Mouse (Mus musculus) forebrain, embryonic 14.5 days (tissue): ENCODE data around the gene Mical3. TPM values are rescaled to one million over a fixed set of nuclear protein-coding genes. Genes with fewer than 3 reads are reported as not detected.

Experiments used
- ATAC-seq: fragments of 200-750 bp; cut with Nextera tagmentation; 2 replicates; pipeline ENCODE4 v1.8.0; 2017; ENCODE audit warnings: mild to moderate bottlenecking, moderate library complexity
- DNase-seq: peaks from one replicate; pipeline ENCODE4 v3.0.0-alpha.2; 2015; ENCODE audit warnings: low spot score
- H3K27ac ChIP-seq: fragments of 300-500 bp; sonication (generic); 2 replicates; pipeline ENCODE4 v1.5.1; 2014; ENCODE audit warnings: low read depth, mild to moderate bottlenecking, control low read depth, low read length, moderate library complexity
- H3K27me3 ChIP-seq: fragments of 300-500 bp; sonication (generic); replicated peaks from 2 replicates; pipeline ENCODE4 v1.6.1; 2014; ENCODE audit warnings: low read length, control low read depth, mixed read lengths; ENCODE audit not compliant: control insufficient read depth, insufficient read depth
- H3K36me3 ChIP-seq: fragments of 300-500 bp; sonication (generic); 2 replicates; pipeline ENCODE4 v1.6.1; 2014; ENCODE audit warnings: low read length, control low read depth; ENCODE audit not compliant: control insufficient read depth, insufficient read depth
- H3K4me1 ChIP-seq: fragments of 300-500 bp; sonication (generic); 2 replicates; pipeline ENCODE4 v1.6.1; 2014; ENCODE audit warnings: antibody characterized with exemption, low read length, control low read depth; ENCODE audit not compliant: control insufficient read depth, insufficient read depth
- H3K4me2 ChIP-seq: fragments of 300-500 bp; sonication (generic); 2 replicates; pipeline ENCODE4 v1.6.1; 2014; ENCODE audit warnings: mild to moderate bottlenecking, control low read depth, low read length
- H3K4me3 ChIP-seq: fragments of 300-500 bp; sonication (generic); 2 replicates; pipeline ENCODE4 v1.5.1; 2014; ENCODE audit warnings: low read depth, low read length, control low read depth
- H3K9ac ChIP-seq: fragments of 300-500 bp; sonication (generic); 2 replicates; pipeline ENCODE4 v1.6.1; 2014; ENCODE audit warnings: mild to moderate bottlenecking, low read length, control low read depth, moderate library complexity
- H3K9me3 ChIP-seq: fragments of 300-500 bp; sonication (generic); replicated peaks from 2 replicates; pipeline ENCODE4 v1.6.1; 2016; ENCODE audit warnings: low read length, control low read depth, mixed read lengths; ENCODE audit not compliant: control insufficient read depth
- WGBS: fragments of 180-500 bp; shearing (Covaris S2); extraction: QIAGEN DNeasy Blood & Tissue Kit; methylation state at CpG from one replicate; pipeline ENCODE4 v1.1.7; 2014; 5-methylcytosine and 5-hydroxymethylcytosine counted together
- polyA plus RNA-seq: library from polyadenylated mRNA; unstranded; fragments of >200 nt; fragmentation: Nextera tagmentation; extraction: Ambion mirVana; gene quantifications from 2 replicates; pipeline ENCODE4 v1.2.1, GENCODE M21; 2014

The Mical3 gene
- polyA plus RNA-seq, result 19.4 and 34.0 TPM in 2 replicates

DNA sequence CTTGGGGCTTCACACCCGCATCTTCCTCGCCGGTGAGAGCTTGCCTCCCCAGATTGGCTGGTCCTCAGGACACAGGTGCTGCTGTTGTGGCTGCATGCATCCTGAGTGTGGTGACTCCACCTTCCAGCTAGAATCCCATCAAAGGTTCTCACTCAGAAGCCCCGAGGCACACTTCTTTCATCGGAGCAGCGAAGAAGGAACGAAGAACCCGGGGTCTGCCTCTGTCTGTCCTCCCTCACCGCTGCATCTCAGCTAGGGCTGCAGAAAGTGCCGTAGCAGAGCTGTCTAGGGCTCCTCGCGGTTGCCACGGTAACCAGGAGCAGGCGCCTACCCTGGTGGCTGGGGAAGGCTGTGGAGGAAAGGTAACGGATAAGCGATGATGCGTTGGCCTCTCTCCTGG is at the start of gene Mical3:
TSS of gene Mical3 (minus strand) at position 227 of the 400 bp plus-strand sequence.
- WGBS, result under 1% methylated on average over 17 of the region's 17 CpGs
- no peaks in the 10 kb centered on the region for H3K36me3 ChIP-seq
- peak; percentile 77 for ATAC-seq

DNA sequence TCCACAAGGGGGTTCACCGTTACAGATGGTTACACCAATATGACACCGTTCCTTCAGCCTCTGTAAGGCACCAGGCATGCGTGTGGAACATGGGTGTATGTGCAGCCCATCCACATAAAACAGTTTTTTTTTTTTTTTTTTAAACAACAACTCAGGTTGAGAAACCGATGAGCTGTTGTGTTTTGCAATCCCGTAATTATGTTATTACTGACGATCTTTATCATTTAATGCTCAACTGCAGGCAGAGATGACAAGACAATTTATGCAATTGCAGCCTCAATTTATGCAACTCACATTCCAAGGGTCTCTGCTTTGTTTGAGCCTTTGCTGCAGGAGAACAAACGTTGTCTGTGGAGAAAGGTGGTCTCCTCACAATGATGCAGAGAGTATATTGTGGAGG is 49.0 kb upstream of the Mical3 start:
- DNase-seq, result no peak
- H3K4me3 ChIP-seq, result no peak overlapping the region
- H3K36me3 ChIP-seq, result no peaks in the 10 kb centered on the region
- H3K4me1 ChIP-seq, result peaks cover 6% of the 10 kb centered on the region
- H3K27ac ChIP-seq, result no peak overlapping the region
- WGBS, result 72% methylated on average over 7 of the region's 7 CpGs
- H3K4me2 ChIP-seq, result no peak overlapping the region
- ATAC-seq, result no peak
- H3K9ac ChIP-seq, result no peak overlapping the region
- no peaks in the 10 kb centered on the region for H3K27me3 ChIP-seq
- H3K9me3 ChIP-seq, result no peaks in the 10 kb centered on the region

More for the DNA sequence above, at the start of gene Mical3:
- Histone ChIP-seq H3K27ac (peak within 1 kb of the TSS; percentile 83), H3K4me1 (0 out of 2 replicates have a peak, but pooled peaks cover 6% of the 10 kb centered on the region), H3K27me3 (no peaks in the 10 kb centered on the region), H3K9ac (peak within 1 kb of the TSS; percentile 75), H3K4me2 (peak within 1 kb of the TSS; percentile 74), H3K9me3 (no peaks in the 10 kb centered on the region), H3K4me3 (peak within 1 kb of the TSS; percentile 46)
- DNase-seq, result peak; percentile 88

DNA sequence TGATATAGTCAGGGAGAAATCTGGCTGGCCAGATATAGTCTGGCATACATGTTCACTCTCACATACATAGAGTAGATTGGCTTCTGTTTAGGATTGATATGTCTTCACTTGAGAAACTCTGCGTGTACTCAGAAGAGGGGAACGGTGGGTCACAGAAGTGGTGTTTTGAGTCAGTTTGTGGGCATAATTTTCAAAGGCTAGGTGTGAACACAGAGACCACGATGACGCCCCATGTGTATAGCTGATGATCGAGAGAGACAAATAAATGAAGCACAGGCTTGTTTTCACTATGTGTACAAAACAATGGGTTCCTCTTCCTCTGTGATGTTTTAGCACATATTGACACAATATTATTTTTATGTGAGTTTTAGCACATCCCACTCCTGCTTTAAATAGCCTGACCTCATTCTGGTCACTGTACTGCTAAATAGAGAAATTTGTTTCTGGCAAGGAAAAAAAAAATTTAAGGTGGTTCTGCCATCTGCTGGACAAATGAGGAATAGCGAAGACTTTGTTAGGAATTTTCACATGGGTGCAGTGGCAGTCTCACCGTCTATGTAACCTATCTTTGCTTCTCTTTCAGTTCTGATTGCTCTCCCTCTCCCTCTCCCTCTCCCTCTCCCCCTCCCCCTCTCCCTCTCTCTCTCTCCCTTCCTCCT is 48.0 kb upstream of the Mical3 start:
- 62% methylated on average over 7 of the region's 7 CpGs for WGBS
- Histone ChIP-seq H3K27ac (no peak overlapping the region), H3K4me3 (no peak overlapping the region), H3K36me3 (no peaks in the 10 kb centered on the region), H3K4me1 (no peaks in the 10 kb centered on the region), H3K27me3 (no peaks in the 10 kb centered on the region), H3K4me2 (no peak overlapping the region), H3K9ac (no peak overlapping the region), H3K9me3 (no peaks in the 10 kb centered on the region)
- DNase-seq, result peak; percentile 83
- peak; percentile 4; the same call in 1 of the 2 replicates for ATAC-seq

DNA sequence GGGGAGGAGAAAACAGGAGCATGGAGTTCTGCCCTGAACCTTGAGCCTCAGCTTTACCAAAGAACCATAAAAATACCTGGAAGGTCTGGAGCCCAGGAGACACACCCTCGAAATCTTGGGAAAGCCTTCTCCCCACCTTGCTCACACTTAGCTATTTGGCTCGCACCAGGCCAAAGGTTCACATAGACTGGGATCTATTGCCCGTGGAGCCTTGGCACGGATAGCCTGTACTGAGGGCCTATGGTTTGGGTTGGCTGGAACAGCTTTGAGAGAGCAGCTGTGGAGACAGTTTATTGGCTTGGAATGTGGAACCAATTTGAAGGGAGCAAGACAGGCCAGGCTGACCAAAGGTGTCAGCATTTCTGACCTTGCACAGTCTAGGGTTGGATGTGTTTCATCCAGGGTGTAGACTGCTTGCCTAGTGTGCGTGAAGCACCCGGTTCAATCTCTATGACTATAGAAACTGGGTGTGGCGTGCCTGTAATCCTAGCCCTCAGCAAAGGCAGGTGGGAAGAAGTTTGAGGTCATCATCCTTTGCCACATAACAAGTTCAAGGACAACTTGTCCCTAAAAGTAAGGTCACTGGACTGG is 46.4 kb upstream of the Mical3 start:
- no peaks in the 10 kb centered on the region for H3K9me3 ChIP-seq
- H3K4me3 ChIP-seq, result no peak overlapping the region
- ATAC-seq (no peak), DNase-seq (no peak)
- no peaks in the 10 kb centered on the region for H3K4me1 ChIP-seq
- 88% methylated on average over 7 of the region's 7 CpGs for WGBS
- H3K27me3 ChIP-seq, result no peaks in the 10 kb centered on the region
- H3K27ac ChIP-seq, result no peak overlapping the region
- H3K9ac ChIP-seq, result no peak overlapping the region
- no peaks in the 10 kb centered on the region for H3K36me3 ChIP-seq
- no peak overlapping the region for H3K4me2 ChIP-seq

DNA sequence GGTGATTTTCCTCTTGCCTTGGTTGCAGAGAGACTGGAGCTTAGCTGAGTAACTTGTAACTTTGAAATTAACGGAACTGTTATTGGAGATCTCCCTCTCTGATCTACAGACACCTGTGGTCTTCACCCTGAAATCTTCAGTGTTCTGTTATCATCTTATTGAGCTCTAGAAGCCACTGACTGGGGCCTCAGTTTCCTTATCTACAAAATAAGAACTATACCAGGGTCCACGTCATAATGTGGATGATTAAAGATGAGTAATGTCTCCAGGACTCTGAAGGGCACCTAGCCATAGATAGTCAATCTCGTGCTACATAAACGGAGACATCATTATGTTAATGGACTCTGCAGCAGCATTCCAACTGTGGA is 45.9 kb upstream of the Mical3 start:
- H3K9me3 ChIP-seq, result no peaks in the 10 kb centered on the region
- no peak overlapping the region for H3K4me2 ChIP-seq
- ATAC-seq (no peak), DNase-seq (no peak)
- WGBS, result 82% methylated on average over 4 of the region's 4 CpGs
- H3K27me3 ChIP-seq, result no peaks in the 10 kb centered on the region
- H3K4me3 ChIP-seq, result no peak overlapping the region
- H3K4me1 ChIP-seq, result no peaks in the 10 kb centered on the region
- H3K27ac ChIP-seq, result no peak overlapping the region
- H3K36me3 ChIP-seq, result no peaks in the 10 kb centered on the region
- H3K9ac ChIP-seq, result no peak overlapping the region

DNA sequence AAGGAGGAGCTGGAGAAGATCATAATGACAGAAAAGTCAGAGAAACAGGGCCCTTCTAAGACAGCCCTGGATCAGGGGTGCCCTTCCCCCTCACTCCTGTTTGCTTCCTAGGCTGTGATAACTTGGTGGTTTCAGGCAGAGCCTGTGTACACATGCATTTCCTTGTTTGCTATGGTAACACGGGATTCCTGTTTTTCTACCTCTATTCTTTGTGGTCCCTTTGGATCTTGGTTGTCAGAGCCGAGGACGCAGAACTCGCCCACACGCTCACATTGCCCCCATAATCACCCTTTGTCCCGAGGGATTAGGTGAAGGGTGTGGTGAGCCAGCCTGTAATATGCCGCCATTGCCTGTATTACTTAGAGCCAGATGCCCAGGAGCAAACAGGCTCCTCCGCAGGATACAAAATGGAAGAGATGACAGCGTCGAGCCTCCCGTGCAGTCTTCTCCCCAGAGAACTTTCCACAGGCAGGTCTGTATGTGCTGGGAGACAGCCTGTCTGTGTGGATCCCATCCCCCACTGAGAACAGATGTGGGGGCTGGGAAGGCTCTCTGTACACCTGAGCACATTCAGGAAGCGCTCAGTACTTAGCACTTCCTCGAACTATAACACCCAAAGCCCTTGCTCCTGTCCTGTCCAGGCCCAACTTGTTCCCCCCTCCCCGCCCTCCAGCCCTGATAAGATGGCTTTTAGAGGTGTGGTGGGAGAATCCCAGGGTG is 45.4 kb upstream of the Mical3 start:
- no peak overlapping the region for H3K27ac ChIP-seq
- WGBS, result 50% methylated on average over 14 of the region's 14 CpGs
- H3K36me3 ChIP-seq, result no peaks in the 10 kb centered on the region
- H3K9ac ChIP-seq, result no peak overlapping the region
- ATAC-seq (no peak), DNase-seq (no peak)
- H3K4me2 ChIP-seq, result no peak overlapping the region
- no peaks in the 10 kb centered on the region for H3K4me1 ChIP-seq
- H3K27me3 ChIP-seq, result no peaks in the 10 kb centered on the region
- no peaks in the 10 kb centered on the region for H3K9me3 ChIP-seq
- no peak overlapping the region for H3K4me3 ChIP-seq

DNA sequence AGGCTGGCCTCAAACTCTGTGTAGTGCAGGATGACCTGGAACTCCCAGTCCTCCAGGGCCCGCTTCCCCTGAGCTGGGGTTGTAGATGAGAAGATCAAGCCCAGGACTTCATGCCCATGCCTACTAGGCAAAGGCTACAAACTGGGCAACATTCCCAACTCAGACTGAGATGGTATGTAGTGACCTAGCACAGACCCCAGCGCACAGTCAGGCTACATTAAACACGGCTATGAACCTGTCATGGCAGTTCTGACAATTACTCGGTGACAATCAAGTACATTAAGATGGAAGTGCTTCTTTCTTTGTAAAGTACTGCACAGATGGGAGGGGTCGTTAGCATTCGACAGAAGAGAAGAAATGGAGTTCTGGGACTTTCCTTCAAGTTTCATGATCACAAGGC is 44.0 kb upstream of the Mical3 start:
- ATAC-seq (no peak), DNase-seq (no peak)
- Histone ChIP-seq H3K4me1 (no peaks in the 10 kb centered on the region), H3K36me3 (no peaks in the 10 kb centered on the region), H3K9ac (no peak overlapping the region), H3K27ac (no peak overlapping the region), H3K4me3 (no peak overlapping the region), H3K9me3 (no peaks in the 10 kb centered on the region), H3K27me3 (no peaks in the 10 kb centered on the region), H3K4me2 (no peak overlapping the region)
- 92% methylated on average over 6 of the region's 6 CpGs for WGBS

DNA sequence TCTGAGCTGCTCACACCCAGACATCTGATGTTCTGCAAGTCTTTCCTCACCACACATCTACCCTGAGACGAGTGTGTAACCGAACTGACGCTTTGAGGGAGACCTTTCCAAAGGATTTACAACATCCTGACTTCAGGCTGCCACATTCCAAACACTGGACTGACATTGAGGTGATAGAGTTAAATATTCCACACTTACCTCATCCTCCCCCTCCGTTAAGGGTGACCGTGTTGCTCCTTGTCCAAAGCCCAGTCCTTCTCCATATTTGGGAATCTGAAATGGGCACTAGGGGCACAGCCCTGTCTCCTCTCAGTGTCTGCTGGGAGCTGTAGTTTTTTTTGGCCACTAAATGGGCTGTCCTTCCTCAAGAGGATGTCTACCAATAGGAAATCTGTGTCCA is 42.7 kb upstream of the Mical3 start:
- Histone ChIP-seq H3K27ac (no peak overlapping the region), H3K9ac (no peak overlapping the region), H3K36me3 (no peaks in the 10 kb centered on the region), H3K4me1 (no peaks in the 10 kb centered on the region), H3K4me3 (no peak overlapping the region), H3K9me3 (no peaks in the 10 kb centered on the region), H3K4me2 (no peak overlapping the region), H3K27me3 (no peaks in the 10 kb centered on the region)
- ATAC-seq (no peak), DNase-seq (no peak)
- 73% methylated on average over 5 of the region's 5 CpGs for WGBS

DNA sequence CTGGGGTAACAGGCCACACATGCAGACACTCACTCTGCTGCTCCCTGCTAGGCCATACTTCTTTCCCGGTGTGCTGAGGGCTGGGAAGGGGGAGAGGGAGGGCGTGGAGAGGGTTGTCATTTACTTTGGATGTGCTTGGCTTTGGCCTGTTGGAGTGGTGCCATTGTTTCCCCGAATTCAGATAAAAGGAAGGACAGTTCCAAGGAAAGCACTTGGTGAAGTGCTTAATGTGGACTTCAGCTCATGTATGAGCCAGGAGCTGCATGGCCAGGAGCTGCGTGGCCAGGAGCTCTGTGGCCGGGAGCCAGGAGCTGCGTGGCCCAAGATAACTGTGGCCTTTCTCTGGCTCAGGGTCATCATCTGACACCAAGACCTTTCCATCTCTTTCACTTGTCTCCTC is 40.3 kb upstream of the Mical3 start:
- no peaks in the 10 kb centered on the region for H3K9me3 ChIP-seq
- H3K27me3 ChIP-seq, result no peaks in the 10 kb centered on the region
- no peak overlapping the region for H3K27ac ChIP-seq
- H3K4me3 ChIP-seq, result no peak overlapping the region
- H3K4me2 ChIP-seq, result no peak overlapping the region
- H3K36me3 ChIP-seq, result no peaks in the 10 kb centered on the region
- no peaks in the 10 kb centered on the region for H3K4me1 ChIP-seq
- WGBS, result 88% methylated on average over 6 of the region's 6 CpGs
- H3K9ac ChIP-seq, result no peak overlapping the region
- no peak for ATAC-seq
- DNase-seq, result no peak
